Mouse (Mus musculus) CH12.LX (cell line): Measurements from ENCODE around the gene Fgfr2. TPM values are rescaled to one million over a fixed set of nuclear protein-coding genes. Genes with fewer than 3 reads are reported as not detected.

Source experiments
- DNase-seq: peaks from one replicate; pipeline ENCODE4 v3.0.0-alpha.2; 2013; ENCODE audit errors: extremely low read depth
- H3K27ac ChIP-seq: 2 replicates; pipeline ENCODE4 v1.5.1; 2012; ENCODE audit warnings: low read depth, mild to moderate bottlenecking, control low read depth, moderate library complexity; ENCODE audit not compliant: insufficient read depth
- H3K27me3 ChIP-seq: replicated peaks from 2 replicates; pipeline ENCODE3; 2012; ENCODE audit warnings: inconsistent platforms
- H3K36me3 ChIP-seq, 2 experiments: replicated peaks in 1 of 2; 2 replicates each; pipeline versions ENCODE3 to v1.6.1; 2012; ENCODE audit warnings: inconsistent platforms in 1 of 2, low read length in 1 of 2, mild to moderate bottlenecking in 1 of 2, mixed read lengths in 1 of 2, moderate library complexity in 1 of 2; ENCODE audit not compliant: control insufficient read depth in 1 of 2, insufficient read depth in 1 of 2
- H3K4me1 ChIP-seq, 2 experiments: 2 replicates each; pipeline ENCODE4 v1.6.1; 2012; ENCODE audit warnings: inconsistent platforms in 1 of 2, moderate library complexity in 1 of 2; ENCODE audit not compliant: insufficient read depth in 2 of 2, control insufficient read depth in 1 of 2
- H3K4me2 ChIP-seq: 2 replicates; pipeline ENCODE4 v1.6.1; 2012; ENCODE audit warnings: low read depth, mild to moderate bottlenecking, control low read depth; ENCODE audit not compliant: poor library complexity, insufficient read depth, severe bottlenecking
- H3K4me3 ChIP-seq, 3 experiments: fragments of 150-350 bp in 1 of 3; sonication (generic) in 1 of 3; replicated peaks in 1 of 3; 2 replicates each; pipeline versions ENCODE3 to v1.5.1; 2011 to 2012; ENCODE audit warnings: low read depth in 2 of 3, low read length in 2 of 3, mild to moderate bottlenecking in 2 of 3, moderate library complexity in 2 of 3, control low read depth in 1 of 3, improper control_type of control experiment in 1 of 3, inconsistent platforms in 1 of 3, mixed read lengths in 1 of 3; ENCODE audit not compliant: poor library complexity in 1 of 3
- H3K79me2 ChIP-seq: replicated peaks from 2 replicates; pipeline ENCODE4 v1.6.1; 2012; ENCODE audit warnings: mild to moderate bottlenecking, moderate library complexity; ENCODE audit not compliant: control insufficient read depth, poor library complexity, insufficient read depth, severe bottlenecking; ENCODE audit errors: extremely low read depth
- H3K9ac ChIP-seq: 2 replicates; pipeline ENCODE4 v1.6.1; 2012; ENCODE audit warnings: low read depth, mild to moderate bottlenecking, control low read depth, moderate library complexity; ENCODE audit not compliant: insufficient read depth
- H3K9me3 ChIP-seq: replicated peaks from 2 replicates; pipeline ENCODE3; 2012; ENCODE audit warnings: low read length, inconsistent platforms, mixed read lengths
- BHLHE40 ChIP-seq: IDR thresholded peaks from 2 replicates; pipeline ENCODE4 v1.6.1; 2011; ENCODE audit warnings: mild to moderate bottlenecking, low read depth, low read length, improper control_type of control experiment
- CHD1 ChIP-seq: IDR thresholded peaks from 2 replicates; pipeline ENCODE4 v1.6.1; 2012; ENCODE audit warnings: low read depth, low read length, improper control_type of control experiment, inconsistent platforms
- E2F4 ChIP-seq: IDR thresholded peaks from 2 replicates; pipeline ENCODE4 v1.6.1; 2011; ENCODE audit warnings: low read depth, low read length, improper control_type of control experiment; ENCODE audit not compliant: insufficient replicate concordance
- ELF1 ChIP-seq: IDR thresholded peaks from 2 replicates; pipeline ENCODE4 v1.6.1; 2014; ENCODE audit warnings: low read depth, mild to moderate bottlenecking, inconsistent platforms, low read length, improper control_type of control experiment
- EP300 ChIP-seq: IDR thresholded peaks from 2 replicates; pipeline ENCODE4 v1.6.1; 2011; ENCODE audit warnings: low read length, improper control_type of control experiment
- HCFC1 ChIP-seq: IDR thresholded peaks from 2 replicates; pipeline ENCODE4 v1.6.1; 2012; ENCODE audit warnings: low read depth, mild to moderate bottlenecking, inconsistent platforms, low read length, improper control_type of control experiment
- JUN ChIP-seq: IDR thresholded peaks from 2 replicates; pipeline ENCODE4 v1.6.1; 2011; ENCODE audit warnings: low read depth, mild to moderate bottlenecking, low read length, improper control_type of control experiment, moderate library complexity; ENCODE audit not compliant: insufficient read depth
- JUND ChIP-seq: conservative IDR thresholded peaks from 2 replicates; pipeline ENCODE4 v1.6.1; 2011; ENCODE audit warnings: low read depth, low read length, improper control_type of control experiment
- KAT2A ChIP-seq: IDR thresholded peaks from 2 replicates; pipeline ENCODE4 v1.6.1; 2012; ENCODE audit warnings: low read length, improper control_type of control experiment, inconsistent platforms; ENCODE audit not compliant: insufficient replicate concordance
- MEF2A ChIP-seq: IDR thresholded peaks from 2 replicates; pipeline ENCODE4 v1.6.1; 2014; ENCODE audit warnings: low read depth, mild to moderate bottlenecking, inconsistent platforms, low read length, improper control_type of control experiment, borderline replicate concordance
- NELFE ChIP-seq: IDR thresholded peaks from 2 replicates; pipeline ENCODE4 v1.6.1; 2011; ENCODE audit warnings: low read depth, low read length, improper control_type of control experiment
- POLR2A ChIP-seq: IDR thresholded peaks from 2 replicates; pipeline ENCODE4 v1.6.1; 2011; ENCODE audit warnings: low read depth, mild to moderate bottlenecking, improper control_type of control experiment, low read length
- SMC3 ChIP-seq: IDR thresholded peaks from 2 replicates; pipeline ENCODE4 v1.6.1; 2011; ENCODE audit warnings: low read depth, low read length, improper control_type of control experiment
- UBTF ChIP-seq: IDR thresholded peaks from 2 replicates; pipeline ENCODE4 v1.6.1; 2012; ENCODE audit warnings: low read depth, mild to moderate bottlenecking, inconsistent platforms, low read length, improper control_type of control experiment, moderate library complexity
- USF1 ChIP-seq: IDR thresholded peaks from 2 replicates; pipeline ENCODE4 v1.6.1; 2014; ENCODE audit warnings: low read depth, mild to moderate bottlenecking, inconsistent platforms, low read length, improper control_type of control experiment
- USF2 ChIP-seq: conservative IDR thresholded peaks from 2 replicates; pipeline ENCODE4 v1.6.1; 2011; ENCODE audit warnings: low read depth, low read length, improper control_type of control experiment
- ZC3H11A ChIP-seq: IDR thresholded peaks from 2 replicates; pipeline ENCODE4 v1.6.1; 2012; ENCODE audit warnings: low read depth, mild to moderate bottlenecking, inconsistent platforms, low read length, improper control_type of control experiment
- ZMIZ1 ChIP-seq: IDR thresholded peaks from 2 replicates; pipeline ENCODE4 v1.6.1; 2012; ENCODE audit warnings: low read depth, mild to moderate bottlenecking, inconsistent platforms, low read length, improper control_type of control experiment
- dilution Hi-C: fragments of 300-500 bp; cut with MboI; formaldehyde crosslinking; loops from 2 replicates; pipeline ENCODE4 v1.14.3; 2020; ENCODE audit warnings: low sequenced_read_pairs; ENCODE audit not compliant: extremely low pct_unique_long_range_greater_than_20kb, extremely low pct_ligation_motif_present
- in situ Hi-C: fragments of 300-500 bp; cut with MboI; formaldehyde crosslinking; loops from 3 replicates; pipeline ENCODE4 v1.14.3; 2019; ENCODE audit warnings: low sequenced_read_pairs, low pct_ligation_motif_present, low pct_unique_long_range_greater_than_20kb, mixed read lengths
- polyA plus RNA-seq: library from polyadenylated mRNA; unstranded; fragments of >175 nt; gene quantifications from 2 replicates; pipeline ENCODE4 v1.2.1, GENCODE M21; 2012; ENCODE audit warnings: low read depth; ENCODE audit not compliant: insufficient read length
- total RNA-seq, 2 experiments: library from RNA; depleted of rRNA; stranded (reverse); fragments of 300-350 nt in 1 of 2; fragments of >200 nt in 1 of 2; gene quantifications; 2 replicates each; pipeline ENCODE4 v1.2.3; 2012 to 2014

Gene Fgfr2
- total and polyA plus RNA-seq, 3 experiments = not detected

DNA sequence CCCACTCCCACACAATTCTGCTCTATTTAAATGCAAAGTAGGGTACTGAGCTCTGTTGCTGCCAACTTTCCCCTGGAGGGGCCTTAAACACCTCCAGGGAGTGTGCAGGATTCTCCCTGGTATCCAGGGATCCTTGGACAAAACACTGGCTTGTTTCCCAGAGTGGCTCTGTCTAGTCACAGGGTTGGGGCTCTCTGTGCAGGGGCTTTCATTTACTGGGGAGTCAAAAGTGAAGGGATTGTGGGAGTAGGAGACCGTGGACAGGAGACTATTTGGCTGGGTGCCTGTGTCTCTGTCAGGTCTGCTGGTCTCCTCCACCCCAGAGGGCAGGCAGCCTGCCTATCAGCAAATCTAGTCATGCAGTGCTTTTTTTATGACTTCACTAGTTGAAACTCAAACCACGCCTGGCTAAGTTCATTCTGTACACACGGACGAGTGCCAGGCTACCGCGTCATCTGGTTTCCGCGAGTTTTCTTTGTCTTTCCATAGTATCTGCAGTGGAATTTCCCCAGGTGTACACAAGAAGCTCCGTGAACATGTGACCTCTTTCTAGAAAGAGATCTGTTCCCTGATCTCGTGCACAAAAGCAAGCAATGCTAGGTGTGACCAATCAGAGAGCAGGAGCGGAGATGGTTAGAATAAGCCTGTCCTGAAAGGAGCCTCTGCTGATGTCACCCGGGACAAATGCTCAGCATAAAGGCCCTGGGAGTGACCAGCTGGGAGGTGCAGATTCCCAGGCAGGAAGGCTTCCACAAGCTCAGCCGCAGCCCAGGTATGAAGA is 2548.7 kb downstream of the Fgfr2 start:
- 0 out of 2 replicates have a peak overlapping the region, but pooled peaks have one; percentile 25 for H3K4me2 ChIP-seq
- H3K4me3 ChIP-seq = no peak overlapping the region
- no peak overlapping the region for H3K9ac ChIP-seq
- peaks cover 3% of the 10 kb centered on the region for H3K27me3 ChIP-seq
- in situ Hi-C loops (no loop called here), dilution Hi-C loops (no loop called here)
- no peaks in the 10 kb centered on the region for H3K9me3 ChIP-seq
- peaks cover 11 to 39% of the 10 kb centered on the region in 2 experiments for H3K4me1 ChIP-seq
- DNase-seq = no peak
- no peaks in the 10 kb centered on the region for H3K36me3 ChIP-seq
- H3K27ac ChIP-seq = no peak overlapping the region
- no peak for TF ChIP-seq JUN
- TF ChIP-seq BHLHE40 = 0 out of 2 replicates have a peak, but pooled peaks have one; percentile 39
- TF ChIP-seq ELF1 = no peak
- H3K79me2 ChIP-seq = no peaks in the 10 kb centered on the region

DNA sequence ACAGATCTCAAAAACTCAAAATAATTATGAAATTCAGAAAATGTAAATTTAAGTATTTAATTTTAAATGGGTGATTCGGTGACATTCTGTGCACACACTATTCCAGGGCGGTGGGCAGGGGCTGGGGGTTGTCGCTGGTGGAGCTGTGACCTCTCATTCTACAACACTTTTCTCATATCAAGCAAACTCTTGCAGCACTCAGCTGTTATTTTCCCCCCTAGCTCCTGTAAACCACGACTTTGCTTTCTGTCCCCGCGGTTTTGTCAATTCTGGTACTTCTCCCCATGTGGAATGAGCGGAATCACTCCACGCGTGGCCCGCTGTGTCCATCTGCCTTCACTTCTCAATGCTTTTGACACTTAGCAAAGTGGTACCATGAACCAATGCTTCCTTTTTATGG is 2549.4 kb downstream of the Fgfr2 start:
- H3K4me3 ChIP-seq = no peak overlapping the region
- H3K9ac ChIP-seq = no peak overlapping the region
- in situ Hi-C loops = no loop called here
- no peak overlapping the region for H3K27ac ChIP-seq
- H3K9me3 ChIP-seq = no peaks in the 10 kb centered on the region
- no peak overlapping the region for H3K4me2 ChIP-seq
- no peaks in the 10 kb centered on the region for H3K79me2 ChIP-seq
- no peak for DNase-seq
- H3K27me3 ChIP-seq = peaks cover 3% of the 10 kb centered on the region
- TF ChIP-seq NELFE (no peak), SMC3 (no peak), ZC3H11A (no peak), USF2 (no peak), E2F4 (no peak), USF1 (no peak), POLR2A (no peak), HCFC1 (no peak), UBTF (no peak), EP300 (no peak), ZMIZ1 (no peak), JUND (no peak), CHD1 (no peak), KAT2A (no peak), MEF2A (no peak)
- no peaks in the 10 kb centered on the region for H3K36me3 ChIP-seq
- dilution Hi-C loops = no loop called here
- peaks cover 11 to 46% of the 10 kb centered on the region in 2 experiments for H3K4me1 ChIP-seq
